Mouse (Mus musculus) heart, adult 2 months (tissue): ENCODE measurements around the gene Gm20388.

Source experiments
- CTCF ChIP-seq: fragments of 200-600 bp; IDR thresholded peaks from 2 replicates; pipeline ENCODE4 v1.8.1; 2022; ENCODE audit warnings: antibody characterized with exemption, mild to moderate bottlenecking, moderate library complexity
- EP300 ChIP-seq: fragments of 200-500 bp; IDR thresholded peaks from 2 replicates; pipeline ENCODE4 v1.6.1; 2011; ENCODE audit warnings: low read depth, low read length, control low read depth; ENCODE audit not compliant: insufficient read depth
- POLR2A ChIP-seq: fragments of 200-500 bp; IDR thresholded peaks from 2 replicates; pipeline ENCODE4 v1.6.1; 2011; ENCODE audit warnings: mild to moderate bottlenecking, low read depth, low read length, control low read depth; ENCODE audit not compliant: insufficient read depth

DNA sequence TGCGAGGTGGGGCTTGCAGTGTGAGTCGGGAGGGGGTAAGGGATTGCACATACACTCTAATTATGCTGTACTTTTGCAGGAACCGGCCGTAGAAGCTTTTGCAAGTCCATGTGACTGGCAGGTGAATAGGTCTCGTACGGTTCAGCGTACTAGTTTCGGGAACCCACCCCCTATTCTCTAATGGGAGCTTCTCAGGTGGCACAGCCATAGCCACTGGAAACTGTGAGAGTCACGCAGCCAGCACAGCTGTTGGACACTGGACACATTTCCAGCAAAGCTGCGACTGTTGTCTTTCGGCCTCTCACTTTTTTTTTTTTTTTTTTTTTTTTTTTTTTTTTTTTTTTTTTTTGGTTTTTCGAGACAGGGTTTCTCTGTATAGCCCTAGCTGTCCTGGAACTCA, 2696.2 kb downstream of the Gm20388 start:
- TF ChIP-seq EP300 = no peak
- no peak for TF ChIP-seq POLR2A
- no peak for TF ChIP-seq CTCF
